14 mouse cellular contexts compared by ENCODE assay signal in genomic region chr2:33922466-33922865, GRCm38 (mm10).
"Had no signal": no experiment of that assay in that cellular context is flagged by ENCODE, and none has a peak within 500 bp of the region (broad histone marks: within the 10 kb centered on the region; RNA-seq: fewer than 3 reads in every experiment).

No protein-coding gene starts in this region.

- H3K27me3 ChIP-seq: neural tube, embryonic 12.5 days; stomach, embryonic 15.5 days had no signal

- H3K9me3 ChIP-seq: midbrain, embryonic 10.5 days; midbrain, embryonic 12.5 days; neural tube, embryonic 12.5 days; stomach, embryonic 15.5 days had no signal

- DNase-seq: lung, adult 18-20 months; lung, embryonic 14.5 days; lung, postnatal 10 days; lung, postnatal 4 days; midbrain, embryonic 14.5 days; right cerebral cortex, postnatal 14 days; thymus, adult 2 months; thymus, postnatal 25 days; thymus, postnatal 4 days had no signal

- H3K9ac ChIP-seq: lung, embryonic 14.5 days; midbrain, embryonic 12.5 days; neural tube, embryonic 12.5 days; stomach, embryonic 15.5 days had no signal

- H3K36me3 ChIP-seq: midbrain, embryonic 10.5 days; midbrain, embryonic 12.5 days; neural tube, embryonic 12.5 days; stomach, embryonic 15.5 days had no signal

- H3K4me3 ChIP-seq: midbrain, embryonic 10.5 days; midbrain, embryonic 12.5 days; neural tube, embryonic 12.5 days; stomach, embryonic 15.5 days had no signal

- H3K27ac ChIP-seq: midbrain, embryonic 10.5 days; midbrain, embryonic 12.5 days; neural tube, embryonic 12.5 days; stomach, embryonic 15.5 days; stomach, postnatal 0 days had no signal

- H3K4me2 ChIP-seq: lung, embryonic 14.5 days; midbrain, embryonic 12.5 days; neural tube, embryonic 12.5 days; stomach, embryonic 15.5 days had no signal
